Mouse (Mus musculus) R1 (cell line): Measurements from ENCODE around the gene Ptbp3.

Source experiments
- DNase-seq: peaks from one replicate; pipeline ENCODE4 v3.0.0-alpha.2; 2018; ENCODE audit warnings: low read depth, low spot score

Gene Ptbp3

GRCm38 (mm10) chr4:59437990-59438854 is 110.9 kb downstream of the Ptbp3 start, which contains the start of gene Susd1:
Gene Susd1 (minus strand): TSS chr4:59438633.
- peak; percentile 77 for DNase-seq

DNA sequence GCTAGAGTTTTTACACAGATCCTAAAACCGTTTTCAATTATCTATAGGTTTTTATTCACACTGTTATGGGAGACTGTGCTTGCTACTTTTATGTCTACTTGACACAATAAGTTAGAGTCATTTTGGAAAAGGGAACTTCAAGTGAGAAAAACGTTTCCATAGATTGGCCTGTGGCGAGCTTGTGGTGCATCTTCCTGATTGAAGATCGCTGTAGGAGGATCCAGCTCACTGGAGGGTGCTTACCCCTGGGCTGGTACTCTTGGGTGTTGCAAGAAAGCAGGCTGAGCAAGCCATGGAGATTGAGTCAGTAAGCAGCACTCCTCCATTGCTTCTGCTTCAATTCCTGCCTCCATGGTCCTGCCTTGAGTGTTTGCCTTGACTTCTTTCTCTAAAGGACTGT is 113.2 kb downstream of the Ptbp3 start:
- no peak for DNase-seq

- peak; percentile 45 for DNase-seq
Observed at GRCm38 (mm10) chr4:59434039-59434438, 115.1 kb downstream of the Ptbp3 start.

GRCm38 (mm10) chr4:59429128-59429527 is 120.0 kb downstream of the Ptbp3 start:
- no peak for DNase-seq

DNA sequence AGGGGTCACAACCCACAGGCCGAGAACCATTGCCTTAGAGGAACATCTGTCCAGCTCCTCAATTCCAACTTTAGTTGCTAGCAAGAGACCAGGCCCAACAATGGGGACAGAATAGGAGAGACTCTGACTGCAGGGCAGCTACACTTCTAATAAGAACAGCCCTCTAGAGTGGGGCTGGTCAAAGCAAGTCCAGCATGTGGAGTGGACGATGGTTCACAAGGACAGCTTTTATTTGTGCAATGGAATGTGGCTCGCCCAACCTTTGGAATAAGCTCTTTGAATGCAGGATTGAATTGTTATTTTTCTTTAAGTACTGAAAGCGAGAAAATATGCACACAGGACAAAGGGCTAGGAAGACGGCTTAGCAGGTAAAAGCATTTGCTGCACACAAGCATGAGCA is 122.7 kb downstream of the Ptbp3 start:
- no peak for DNase-seq

DNA sequence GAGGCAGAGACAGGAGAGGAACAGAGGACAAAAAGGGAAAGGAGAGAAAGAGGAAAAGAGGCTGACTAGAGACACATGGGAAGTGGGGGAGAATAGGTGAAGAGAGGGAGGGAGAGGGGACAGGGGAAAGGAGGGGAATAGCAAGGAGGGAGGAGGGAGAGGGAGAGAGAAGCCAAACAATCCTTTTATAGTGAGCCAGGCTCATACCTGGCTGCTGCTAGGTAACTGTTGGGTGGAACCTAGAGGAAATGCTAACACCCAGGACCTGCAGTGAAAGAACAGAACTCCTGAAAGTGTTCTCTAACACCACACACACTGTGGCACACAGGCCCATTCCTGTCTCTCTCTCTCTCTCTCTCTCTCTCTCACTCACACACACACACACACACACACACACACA is 126.4 kb downstream of the Ptbp3 start:
- DNase-seq, result no peak

- DNase-seq, result no peak
Observed at GRCm38 (mm10) chr4:59422025-59422783, 127.0 kb downstream of the Ptbp3 start.
